Mouse (Mus musculus) midbrain, embryonic 16.5 days (tissue): ENCODE measurements at regions not wholly inside any gene's neighbourhood (a gene's known extent, or its start where the extent isn't known, plus 50 kb on each side); places are given as distances from the start of the nearest gene placed in this dataset.
A peak's percentile ranks its signal among the peaks of the same experiment; 100 is the strongest.

Experiments
- ATAC-seq: fragments of 200-750 bp; cut with Nextera tagmentation; 2 replicates; pipeline ENCODE4 v1.8.0; 2017; ENCODE audit warnings: moderate TSS enrichment
- H3K27ac ChIP-seq: fragments of 300-500 bp; sonication (generic); 2 replicates; pipeline ENCODE4 v1.5.1; 2014; ENCODE audit warnings: mild to moderate bottlenecking, low read length, mixed read lengths
- H3K27me3 ChIP-seq: fragments of 300-500 bp; sonication (generic); 2 replicates; pipeline ENCODE4 v1.6.1; 2014; ENCODE audit warnings: low read depth, low read length, mixed read lengths; ENCODE audit not compliant: control insufficient read depth, insufficient read depth
- H3K36me3 ChIP-seq: fragments of 300-500 bp; sonication (generic); 2 replicates; pipeline ENCODE4 v1.6.1; 2014; ENCODE audit warnings: mild to moderate bottlenecking, low read length, moderate library complexity, mixed read lengths; ENCODE audit not compliant: control insufficient read depth, insufficient read depth
- H3K4me1 ChIP-seq: fragments of 300-500 bp; sonication (generic); 2 replicates; pipeline ENCODE4 v1.6.1; 2014; ENCODE audit warnings: mild to moderate bottlenecking, low read length, mixed read lengths; ENCODE audit not compliant: control insufficient read depth, insufficient read depth
- H3K4me2 ChIP-seq: fragments of 300-500 bp; sonication (generic); 2 replicates; pipeline ENCODE4 v1.6.1; 2014; ENCODE audit warnings: mild to moderate bottlenecking, low read length, mixed read lengths
- H3K4me3 ChIP-seq: fragments of 300-500 bp; sonication (generic); 2 replicates; pipeline ENCODE4 v1.5.1; 2014; ENCODE audit warnings: low read depth, mild to moderate bottlenecking, low read length, moderate library complexity, mixed read lengths
- H3K9ac ChIP-seq: fragments of 300-500 bp; sonication (generic); 2 replicates; pipeline ENCODE4 v1.6.1; 2014; ENCODE audit warnings: low read depth, low read length, mixed read lengths
- H3K9me3 ChIP-seq: fragments of 300-500 bp; sonication (generic); replicated peaks from 2 replicates; pipeline ENCODE4 v1.6.1; 2014; ENCODE audit warnings: mild to moderate bottlenecking, low read length, mixed read lengths; ENCODE audit not compliant: control insufficient read depth, poor library complexity, severe bottlenecking
- WGBS: fragments of 180-500 bp; shearing (Covaris S2); extraction: QIAGEN DNeasy Blood & Tissue Kit; methylation state at CpG from one replicate; pipeline ENCODE4 v1.1.7; 2014; 5-methylcytosine and 5-hydroxymethylcytosine counted together

DNA sequence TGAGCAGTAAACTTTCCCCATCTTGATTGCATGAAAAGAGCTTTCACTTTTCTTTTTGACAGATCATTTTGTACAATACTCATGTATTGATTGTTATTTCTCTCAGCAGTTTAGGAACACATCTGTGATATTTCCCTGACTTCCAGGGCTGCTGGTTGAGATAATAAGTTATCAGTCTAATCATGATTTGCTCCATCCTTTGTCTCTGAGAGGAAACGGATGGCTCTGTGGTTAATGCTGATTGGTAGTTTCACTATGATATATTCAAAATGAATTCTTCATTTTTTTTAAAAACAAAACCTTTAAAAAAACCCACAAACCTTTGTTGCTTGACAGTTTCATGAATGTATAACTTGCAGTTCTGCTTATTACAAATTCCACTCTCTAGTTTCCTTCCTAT lies 160.8 kb downstream of the Pdgfra start:
- Histone ChIP-seq H3K4me1 (no peaks in the 10 kb centered on the region), H3K27me3 (no peaks in the 10 kb centered on the region), H3K27ac (no peak overlapping the region), H3K9me3 (no peaks in the 10 kb centered on the region), H3K9ac (no peak overlapping the region), H3K36me3 (no peaks in the 10 kb centered on the region), H3K4me2 (no peak overlapping the region), H3K4me3 (no peak overlapping the region)
- WGBS = 89% methylated on average over 1 of the region's 1 CpGs
- no peak for ATAC-seq

DNA sequence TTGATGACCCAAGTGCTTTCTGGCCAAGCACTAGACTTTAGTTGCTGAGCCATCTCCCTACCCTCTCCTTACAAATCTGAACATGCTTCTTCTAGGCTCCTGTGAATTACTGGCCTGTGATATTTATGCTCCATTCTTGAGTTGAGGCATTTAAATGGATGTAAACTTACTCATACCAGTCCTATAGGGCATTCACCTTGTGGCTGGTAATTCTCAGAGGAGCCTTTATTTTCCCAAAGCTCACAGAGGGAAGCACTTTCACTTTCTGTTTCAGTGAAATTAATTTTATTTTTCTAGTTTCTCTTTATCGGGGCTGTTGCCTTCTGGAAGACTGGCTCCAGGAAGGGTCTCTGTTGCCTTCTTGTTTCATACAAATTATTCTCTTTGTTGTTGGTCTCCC lies 163.9 kb downstream of the Pdgfra start:
- Histone ChIP-seq H3K27me3 (no peaks in the 10 kb centered on the region), H3K9me3 (no peaks in the 10 kb centered on the region), H3K4me3 (no peak overlapping the region), H3K27ac (no peak overlapping the region), H3K9ac (no peak overlapping the region), H3K36me3 (no peaks in the 10 kb centered on the region), H3K4me1 (no peaks in the 10 kb centered on the region), H3K4me2 (no peak overlapping the region)
- ATAC-seq = no peak
- WGBS = 89% methylated on average over 1 of the region's 1 CpGs

GRCm38 (mm10) chr5:75320536-75320935 lies 168.4 kb downstream of the Pdgfra start:
- Histone ChIP-seq H3K4me1 (no peaks in the 10 kb centered on the region), H3K27me3 (no peaks in the 10 kb centered on the region), H3K4me3 (no peak overlapping the region), H3K36me3 (no peaks in the 10 kb centered on the region), H3K27ac (no peak overlapping the region), H3K4me2 (no peak overlapping the region), H3K9me3 (no peaks in the 10 kb centered on the region), H3K9ac (no peak overlapping the region)
- WGBS = 94% methylated on average over 2 of the region's 2 CpGs
- ATAC-seq = no peak

- Histone ChIP-seq H3K9ac (no peak overlapping the region), H3K4me3 (no peak overlapping the region), H3K27me3 (no peaks in the 10 kb centered on the region), H3K9me3 (no peaks in the 10 kb centered on the region), H3K4me2 (no peak overlapping the region), H3K4me1 (no peaks in the 10 kb centered on the region), H3K36me3 (no peaks in the 10 kb centered on the region), H3K27ac (no peak overlapping the region)
- no peak for ATAC-seq
- 94% methylated on average over 3 of the region's 3 CpGs for WGBS
Measured at GRCm38 (mm10) chr5:75334050-75334449, 182.0 kb downstream of the Pdgfra start.

DNA sequence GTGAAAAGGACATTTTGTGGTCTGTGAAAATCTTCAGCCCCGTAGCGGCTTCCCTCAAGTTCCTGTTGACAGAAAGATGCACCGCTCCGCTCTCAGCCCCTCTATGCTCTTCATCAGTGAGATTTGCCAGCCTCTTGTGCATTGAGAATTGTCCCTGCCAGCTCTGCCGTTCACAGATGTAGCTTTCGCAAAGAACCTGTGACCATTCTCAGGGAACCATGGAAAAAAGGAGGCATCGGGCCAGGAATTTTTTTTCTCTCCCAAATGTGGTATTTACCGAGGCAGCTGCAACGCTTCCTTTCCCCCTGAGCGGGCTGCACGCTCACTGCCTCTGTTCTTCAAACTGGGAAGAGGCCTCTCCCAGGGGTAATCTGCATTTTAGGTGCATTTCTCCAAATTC lies 184.4 kb downstream of the Pdgfra start:
- H3K27me3 ChIP-seq = no peaks in the 10 kb centered on the region
- H3K4me3 ChIP-seq = no peak overlapping the region
- H3K36me3 ChIP-seq = no peaks in the 10 kb centered on the region
- ATAC-seq = no peak
- H3K9me3 ChIP-seq = no peaks in the 10 kb centered on the region
- 51% methylated on average over 11 of the region's 11 CpGs for WGBS
- H3K4me2 ChIP-seq = no peak overlapping the region
- no peak overlapping the region for H3K27ac ChIP-seq
- no peak overlapping the region for H3K9ac ChIP-seq
- H3K4me1 ChIP-seq = no peaks in the 10 kb centered on the region

GRCm38 (mm10) chr5:75338439-75338838 lies 186.3 kb downstream of the Pdgfra start:
- peaks cover 4% of the 10 kb centered on the region; the same call in 1 of the 2 replicates for H3K27me3 ChIP-seq
- no peak overlapping the region for H3K4me3 ChIP-seq
- H3K4me1 ChIP-seq = no peaks in the 10 kb centered on the region
- H3K9me3 ChIP-seq = no peaks in the 10 kb centered on the region
- H3K36me3 ChIP-seq = no peaks in the 10 kb centered on the region
- WGBS = 80% methylated on average over 11 of the region's 11 CpGs
- H3K27ac ChIP-seq = no peak overlapping the region
- no peak overlapping the region for H3K4me2 ChIP-seq
- no peak overlapping the region for H3K9ac ChIP-seq
- ATAC-seq = no peak

DNA sequence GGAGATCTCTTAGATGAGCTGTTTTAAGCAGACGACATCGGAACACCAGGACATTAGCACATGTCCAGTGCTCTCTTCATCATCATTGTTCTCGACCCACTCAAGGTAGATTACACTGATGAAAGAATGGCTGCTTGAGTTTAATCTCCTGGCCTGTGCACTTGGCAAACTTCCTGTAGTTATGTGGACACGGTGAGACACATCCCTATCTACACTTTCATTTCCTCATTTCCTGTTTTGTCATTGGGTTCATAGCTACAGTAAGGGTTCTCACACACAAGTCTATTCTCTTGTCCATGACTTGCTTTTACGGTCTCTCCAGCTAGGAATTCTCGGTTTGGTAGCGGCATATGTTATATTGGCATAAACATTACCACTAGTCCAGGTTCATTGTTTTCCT lies 190.5 kb downstream of the Pdgfra start:
- H3K4me1 ChIP-seq = 0 out of 2 replicates have a peak, but pooled peaks cover 2% of the 10 kb centered on the region
- H3K27ac ChIP-seq = no peak overlapping the region
- 91% methylated on average over 7 of the region's 7 CpGs for WGBS
- no peaks in the 10 kb centered on the region for H3K36me3 ChIP-seq
- H3K4me2 ChIP-seq = no peak overlapping the region
- H3K9ac ChIP-seq = no peak overlapping the region
- H3K27me3 ChIP-seq = peaks cover 6% of the 10 kb centered on the region; the same call in 1 of the 2 replicates
- no peaks in the 10 kb centered on the region for H3K9me3 ChIP-seq
- no peak for ATAC-seq
- H3K4me3 ChIP-seq = no peak overlapping the region

- WGBS = 10% methylated on average over 11 of the region's 11 CpGs
- Histone ChIP-seq H3K4me1 (0 out of 2 replicates have a peak, but pooled peaks cover 2% of the 10 kb centered on the region), H3K9me3 (no peaks in the 10 kb centered on the region), H3K9ac (no peak overlapping the region), H3K4me3 (no peak overlapping the region), H3K4me2 (no peak overlapping the region), H3K27ac (no peak overlapping the region), H3K36me3 (no peaks in the 10 kb centered on the region), H3K27me3 (peaks cover 11% of the 10 kb centered on the region; the same call in 1 of the 2 replicates)
- ATAC-seq = peak; percentile 54
Measured at GRCm38 (mm10) chr5:75346836-75347773, 195.0 kb downstream of the Pdgfra start.

GRCm38 (mm10) chr5:75347774-75348116 lies 195.7 kb downstream of the Pdgfra start:
- Histone ChIP-seq H3K4me2 (no peak overlapping the region), H3K9ac (no peak overlapping the region), H3K9me3 (no peaks in the 10 kb centered on the region), H3K27me3 (peaks cover 15% of the 10 kb centered on the region), H3K27ac (no peak overlapping the region), H3K4me3 (no peak overlapping the region), H3K36me3 (no peaks in the 10 kb centered on the region), H3K4me1 (0 out of 2 replicates have a peak, but pooled peaks cover 2% of the 10 kb centered on the region)
- WGBS = 25% methylated on average over 5 of the region's 5 CpGs
- ATAC-seq = no peak
